ENCODE assay signal across 8 mouse cellular contexts in the genomic region with DNA sequence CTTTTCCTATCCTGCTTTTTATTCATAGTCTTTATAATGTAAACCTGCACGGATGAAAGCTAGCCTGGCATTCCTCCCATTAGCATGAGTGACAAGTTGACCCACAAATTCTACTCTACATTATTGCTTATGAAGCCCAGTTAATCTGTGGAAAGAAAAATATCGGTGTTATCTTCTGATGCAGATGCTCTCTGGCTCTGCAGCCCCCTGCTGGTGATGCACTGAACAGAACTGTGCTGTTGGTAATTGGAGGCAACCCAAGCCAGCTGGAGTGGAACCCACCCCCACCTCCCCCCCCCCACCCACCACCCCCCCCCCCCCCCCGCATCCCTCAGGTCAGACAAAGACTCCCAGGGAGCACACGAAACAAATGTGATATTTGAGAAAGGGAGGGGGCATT.
DNase-seq lines count a peak whose midpoint lies in the region; ATAC-seq lines count a peak whose summit lies in the region.

No protein-coding gene starts in this region.

- intact Hi-C loops in left cerebral cortex, postnatal 36 days (cut with DNase I) = loop anchor here (5.0 to 10.0 kb wide), 3 partner anchors 123 to 433 kb away; partner anchors contain the start of gene Tmtc1

- no peak overlapping the region for H3K9ac ChIP-seq in heart, embryonic 11.5 days (ENCODE audit: low read depth, low read length)
- H3K9ac ChIP-seq in forebrain, embryonic 15.5 days (replicated peaks) = no peak overlapping the region
- no peak overlapping the region for H3K9ac ChIP-seq in hindbrain, embryonic 14.5 days
- H3K9ac ChIP-seq in midbrain, embryonic 13.5 days (replicated peaks) = no peak overlapping the region

- H3K27me3 ChIP-seq in heart, embryonic 11.5 days (ENCODE audit: control insufficient read depth, insufficient read depth, low read length) = no peaks in the 10 kb centered on the region
- no peaks in the 10 kb centered on the region for H3K27me3 ChIP-seq in forebrain, embryonic 15.5 days
- H3K27me3 ChIP-seq in hindbrain, embryonic 14.5 days (ENCODE audit: control insufficient read depth, insufficient read depth, low read length) = no peaks in the 10 kb centered on the region
- no peaks in the 10 kb centered on the region for H3K27me3 ChIP-seq in midbrain, embryonic 13.5 days

- no peak overlapping the region for H3K4me3 ChIP-seq in heart, embryonic 11.5 days (ENCODE audit: low read depth, low read length)
- H3K4me3 ChIP-seq in forebrain, embryonic 15.5 days = no peak overlapping the region
- no peak overlapping the region for H3K4me3 ChIP-seq in hindbrain, embryonic 14.5 days (replicated peaks; ENCODE audit: low read length)
- H3K4me3 ChIP-seq in midbrain, embryonic 13.5 days (replicated peaks) = no peak overlapping the region

- no peaks in the 10 kb centered on the region for H3K9me3 ChIP-seq in heart, embryonic 11.5 days (replicated peaks; ENCODE audit: control insufficient read depth, low read length)
- H3K9me3 ChIP-seq in forebrain, embryonic 15.5 days = no peaks in the 10 kb centered on the region
- no peaks in the 10 kb centered on the region for H3K9me3 ChIP-seq in hindbrain, embryonic 14.5 days (ENCODE audit: control insufficient read depth, low read length)
- no peaks in the 10 kb centered on the region for H3K9me3 ChIP-seq in midbrain, embryonic 13.5 days

- 43% methylated on average over 3 of the region's 4 CpGs for WGBS in heart, embryonic 11.5 days (ENCODE audit: insufficient replicate concordance)
- 20% methylated on average over 3 of the region's 4 CpGs for WGBS in forebrain, embryonic 15.5 days
- 21% methylated on average over 3 of the region's 4 CpGs for WGBS in hindbrain, embryonic 14.5 days
- WGBS in midbrain, embryonic 13.5 days = 37% methylated on average over 2 of the region's 4 CpGs

- no peaks in the 10 kb centered on the region for H3K4me1 ChIP-seq in heart, embryonic 11.5 days (ENCODE audit: control insufficient read depth, insufficient read depth, low read length)
- no peaks in the 10 kb centered on the region for H3K4me1 ChIP-seq in forebrain, embryonic 15.5 days
- no peaks in the 10 kb centered on the region for H3K4me1 ChIP-seq in hindbrain, embryonic 14.5 days (replicated peaks; ENCODE audit: control insufficient read depth, insufficient read depth, low read length)
- no peaks in the 10 kb centered on the region for H3K4me1 ChIP-seq in midbrain, embryonic 13.5 days (replicated peaks)

- H3K4me2 ChIP-seq in heart, embryonic 11.5 days = no peak overlapping the region
- H3K4me2 ChIP-seq in forebrain, embryonic 15.5 days (replicated peaks) = no peak overlapping the region
- no peak overlapping the region for H3K4me2 ChIP-seq in hindbrain, embryonic 14.5 days (replicated peaks)
- no peak overlapping the region for H3K4me2 ChIP-seq in midbrain, embryonic 13.5 days (replicated peaks)

- ATAC-seq in heart, embryonic 11.5 days (replicated peaks; ENCODE audit: insufficient number of reproducible peaks, low FRiP score, low TSS enrichment) = no peak
- peak; percentile 64; the same call in 1 of the 2 replicates for ATAC-seq in forebrain, embryonic 15.5 days (replicated peaks)
- peak; percentile 72; the same call in 1 of the 2 replicates for ATAC-seq in hindbrain, embryonic 14.5 days (ENCODE audit: low FRiP score)
- ATAC-seq in midbrain, embryonic 13.5 days = peak; percentile 56; the same call in 1 of the 2 replicates

- no peaks in the 10 kb centered on the region for H3K36me3 ChIP-seq in heart, embryonic 11.5 days (ENCODE audit: control insufficient read depth, insufficient read depth, low read length)
- H3K36me3 ChIP-seq in forebrain, embryonic 15.5 days = no peaks in the 10 kb centered on the region
- no peaks in the 10 kb centered on the region for H3K36me3 ChIP-seq in hindbrain, embryonic 14.5 days (replicated peaks; ENCODE audit: control insufficient read depth, insufficient read depth)
- no peaks in the 10 kb centered on the region for H3K36me3 ChIP-seq in midbrain, embryonic 13.5 days

- no peak overlapping the region for H3K27ac ChIP-seq in heart, embryonic 11.5 days (ENCODE audit: low read depth, low read length)
- H3K27ac ChIP-seq in forebrain, embryonic 15.5 days (replicated peaks) = no peak overlapping the region
- H3K27ac ChIP-seq in hindbrain, embryonic 14.5 days = no peak overlapping the region
- no peak overlapping the region for H3K27ac ChIP-seq in midbrain, embryonic 13.5 days

- DNase-seq in heart, adult 18-20 months = peak; percentile 35 to 76
- DNase-seq in brain, adult 2 months (ENCODE audit: low read depth, low spot score) = peak; percentile 70
- DNase-seq in hindbrain, embryonic 14.5 days (ENCODE audit: low spot score) = peak; percentile 75
- peak; percentile 32 to 38 for DNase-seq in left cerebral cortex, postnatal 36 days (ENCODE audit: low spot score in 2 of 2)
- DNase-seq in testis, postnatal 10 days (ENCODE audit: low spot score) = peak; percentile 82
